Mouse (Mus musculus): Measurements from ENCODE around the gene Pomgnt2.

Pomgnt2 gene

GRCm38 (mm10) chr9:122013629-122014028 is 16.7 kb upstream of the Pomgnt2 start:
- DNase-seq (ENCODE audit: low spot score in 2 of 2) = no peak

GRCm38 (mm10) chr9:122012816-122013215 is 15.9 kb upstream of the Pomgnt2 start:
- DNase-seq (ENCODE audit: low spot score in 2 of 2) = no peak

- no peak for DNase-seq (ENCODE audit: low spot score in 2 of 2)
These were observed 13.8 kb upstream of the Pomgnt2 start for GRCm38 (mm10) chr9:122010751-122011150.

GRCm38 (mm10) chr9:122008876-122009275 is 12.0 kb upstream of the Pomgnt2 start:
- no peak for DNase-seq (ENCODE audit: low spot score in 2 of 2)

- DNase-seq (ENCODE audit: low spot score in 2 of 2) = no peak
These were observed 9.7 kb upstream of the Pomgnt2 start for GRCm38 (mm10) chr9:122006609-122007008.

- no peak for DNase-seq (ENCODE audit: low spot score in 2 of 2)
These were observed 9.3 kb upstream of the Pomgnt2 start for GRCm38 (mm10) chr9:122006175-122006574.

- no peak for DNase-seq (ENCODE audit: low spot score in 2 of 2)
These were observed 1.1 kb upstream of the Pomgnt2 start for GRCm38 (mm10) chr9:121997978-121998377.

- DNase-seq (ENCODE audit: low spot score in 2 of 2) = peak in 1 of 2 experiments; percentile 27
These were observed 1.3 kb downstream of the Pomgnt2 start for GRCm38 (mm10) chr9:121995508-121996131.

GRCm38 (mm10) chr9:121995077-121995476 is 1.8 kb downstream of the Pomgnt2 start:
- DNase-seq (ENCODE audit: low spot score in 2 of 2) = no peak

GRCm38 (mm10) chr9:121993047-121993446 is 3.9 kb downstream of the Pomgnt2 start:
- no peak for DNase-seq (ENCODE audit: low spot score in 2 of 2)

GRCm38 (mm10) chr9:121991041-121991440 is 5.9 kb downstream of the Pomgnt2 start:
- DNase-seq (ENCODE audit: low spot score in 2 of 2) = no peak

GRCm38 (mm10) chr9:121989536-121989935 is 7.4 kb downstream of the Pomgnt2 start:
- DNase-seq (ENCODE audit: low spot score in 2 of 2) = no peak

GRCm38 (mm10) chr9:121988910-121989309 is 8.0 kb downstream of the Pomgnt2 start:
- no peak for DNase-seq (ENCODE audit: low spot score in 2 of 2)

- peak; percentile 53 to 55 for DNase-seq (ENCODE audit: low spot score in 2 of 2)
These were observed 12.1 kb downstream of the Pomgnt2 start for GRCm38 (mm10) chr9:121984465-121985461.

- DNase-seq (ENCODE audit: low spot score in 2 of 2) = peak; percentile 21 to 22
These were observed 13.4 kb downstream of the Pomgnt2 start for GRCm38 (mm10) chr9:121983504-121983903.

GRCm38 (mm10) chr9:121982665-121983064 is 14.2 kb downstream of the Pomgnt2 start:
- DNase-seq (ENCODE audit: low spot score in 2 of 2) = no peak

GRCm38 (mm10) chr9:121982214-121982613 is 14.7 kb downstream of the Pomgnt2 start:
- DNase-seq (ENCODE audit: low spot score in 2 of 2) = no peak

GRCm38 (mm10) chr9:121981466-121982105 is 15.3 kb downstream of the Pomgnt2 start:
- DNase-seq (ENCODE audit: low spot score in 2 of 2) = peak in 1 of 2 experiments; percentile 21

- no peak for DNase-seq (ENCODE audit: low spot score in 2 of 2)
These were observed 15.9 kb downstream of the Pomgnt2 start for GRCm38 (mm10) chr9:121981046-121981445.

GRCm38 (mm10) chr9:121975321-121975720 is 21.6 kb downstream of the Pomgnt2 start:
- no peak for DNase-seq (ENCODE audit: low spot score in 2 of 2)

GRCm38 (mm10) chr9:121974141-121974986 is 22.5 kb downstream of the Pomgnt2 start:
- no peak for DNase-seq (ENCODE audit: low spot score in 2 of 2)

All from spleen, postnatal 36 days (tissue).